ENCODE assay signal across 8 mouse cellular contexts in genomic region chr1:138550184-138550583, GRCm38 (mm10).
DNase-seq lines count a peak whose midpoint lies in the region; ATAC-seq and TF ChIP-seq lines count a peak whose summit lies in the region.

No protein-coding gene starts in this region.

- TF ChIP-seq CTCF in ES-Bruce4 (IDR thresholded peaks at IDR 0.05; ENCODE audit: low read depth, low read length), result no peak
- TF ChIP-seq CTCF in lung, postnatal 0 days (IDR thresholded peaks at IDR 0.05), result no peak

- H3K27ac ChIP-seq in ES-Bruce4 (ENCODE audit: insufficient read depth, low read length), result no peak overlapping the region
- H3K27ac ChIP-seq in lung, postnatal 0 days (ENCODE audit: low read length), result no peak overlapping the region
- no peak overlapping the region for H3K27ac ChIP-seq in forebrain, embryonic 15.5 days (replicated peaks)

- H3K9me3 ChIP-seq in ES-Bruce4 (replicated peaks; ENCODE audit: control insufficient read depth, insufficient read depth, low read length, poor library complexity, severe bottlenecking), result no peaks in the 10 kb centered on the region
- no peaks in the 10 kb centered on the region for H3K9me3 ChIP-seq in lung, postnatal 0 days (ENCODE audit: low read length)
- H3K9me3 ChIP-seq in forebrain, embryonic 15.5 days, result no peaks in the 10 kb centered on the region

- peak; percentile 71 for ATAC-seq in activated CD4-positive, CD25-positive, alpha-beta regulatory T cell, adult 4 months
- ATAC-seq in lung, postnatal 0 days, result peak; percentile 55
- no peak for ATAC-seq in forebrain, embryonic 15.5 days (replicated peaks)

- intact Hi-C loops in heart, postnatal 10 days (cut with DNase I), result loop anchor here (2.0 to 10.0 kb wide), 2 partner anchors 71 to 225 kb away; partner anchors contain the start of gene Nek7

- peak overlapping the region; percentile 30 for H3K4me3 ChIP-seq in ES-Bruce4 (ENCODE audit: low read depth, low read length)
- no peak overlapping the region for H3K4me3 ChIP-seq in lung, postnatal 0 days (ENCODE audit: low read depth, low read length)
- H3K4me3 ChIP-seq in forebrain, embryonic 15.5 days, result no peak overlapping the region

- H3K9ac ChIP-seq in ES-Bruce4 (ENCODE audit: low read depth, poor library complexity, severe bottlenecking), result no peak overlapping the region
- H3K9ac ChIP-seq in lung, postnatal 0 days (replicated peaks; ENCODE audit: low read depth), result no peak overlapping the region
- H3K9ac ChIP-seq in forebrain, embryonic 15.5 days (replicated peaks), result no peak overlapping the region

- 44% methylated on average over 6 of the region's 6 CpGs for WGBS in lung, postnatal 0 days
- WGBS in forebrain, embryonic 15.5 days, result 63% methylated on average over 6 of the region's 6 CpGs

- H3K4me1 ChIP-seq in ES-Bruce4 (ENCODE audit: control insufficient read depth, insufficient read depth, low read length), result no peaks in the 10 kb centered on the region
- no peaks in the 10 kb centered on the region for H3K4me1 ChIP-seq in lung, postnatal 0 days (ENCODE audit: insufficient read depth, low read depth, low read length)
- peaks cover 11% of the 10 kb centered on the region for H3K4me1 ChIP-seq in forebrain, embryonic 15.5 days

- no peak for TF ChIP-seq EP300 in ES-Bruce4 (IDR thresholded peaks at IDR 0.05; ENCODE audit: insufficient read depth, low read depth, low read length)
- TF ChIP-seq EP300 in lung, postnatal 0 days (IDR thresholded peaks at IDR 0.05), result no peak

- no peaks in the 10 kb centered on the region for H3K36me3 ChIP-seq in ES-Bruce4 (ENCODE audit: control insufficient read depth, insufficient read depth, low read length, poor library complexity, severe bottlenecking)
- H3K36me3 ChIP-seq in lung, postnatal 0 days (ENCODE audit: insufficient read depth, low read length), result no peaks in the 10 kb centered on the region
- no peaks in the 10 kb centered on the region for H3K36me3 ChIP-seq in forebrain, embryonic 15.5 days

- DNase-seq in heart, postnatal 10 days, result peak; percentile 58
- DNase-seq in lung, postnatal 0 days (ENCODE audit: low spot score), result peak; percentile 43
- DNase-seq in embryo, embryonic 11 days, result no peak
- DNase-seq in spleen, postnatal 10 days (ENCODE audit: low spot score in 2 of 2), result no peak
- no peak for DNase-seq in ovary, adult 18-20 months (ENCODE audit: low spot score)

- no peaks in the 10 kb centered on the region for H3K27me3 ChIP-seq in ES-Bruce4 (ENCODE audit: control insufficient read depth, insufficient read depth, low read length, poor library complexity, severe bottlenecking)
- no peaks in the 10 kb centered on the region for H3K27me3 ChIP-seq in lung, postnatal 0 days (replicated peaks; ENCODE audit: insufficient read depth, low read length)
- H3K27me3 ChIP-seq in forebrain, embryonic 15.5 days, result no peaks in the 10 kb centered on the region

- no peak overlapping the region for H3K4me2 ChIP-seq in lung, postnatal 0 days (replicated peaks; ENCODE audit: low read depth, low read length)
- H3K4me2 ChIP-seq in forebrain, embryonic 15.5 days (replicated peaks), result no peak overlapping the region

- TF ChIP-seq POLR2A in ES-Bruce4 (IDR thresholded peaks at IDR 0.05; ENCODE audit: insufficient read depth, low read length), result no peak

Comparison
In these comparisons a context has a peak if more than half of its experiments do, and no peak if none do; other contexts are left out.
1. DNase-seq: peak in heart, postnatal 10 days (2 of 2) and lung, postnatal 0 days (single experiment); none in embryo, embryonic 11 days (single experiment), spleen, postnatal 10 days (0 of 2) and ovary, adult 18-20 months (single experiment).